Mouse (Mus musculus): ENCODE results near the gene Nup210l. TPM values are rescaled to one million over a fixed set of nuclear protein-coding genes. Genes with fewer than 3 reads are reported as not detected.
"Not testable (repeated sequence)": the region's sequence is repeated elsewhere in the genome, so short reads cannot be mapped to it uniquely, and the experiment has no call there.

Nup210l gene
- polyA plus RNA-seq, 1 experiment from 2014 or later = 0.10 TPM

GRCm38 (mm10) chr3:90122036-90122435, 18.1 kb downstream of the Nup210l start:
- not testable (repeated sequence) for H3K9me3 ChIP-seq (ENCODE audit: low read length); H3K36me3 ChIP-seq (ENCODE audit: insufficient read depth, low read length); H3K4me1 ChIP-seq (ENCODE audit: insufficient read depth, low read depth, low read length); H3K4me2 ChIP-seq (replicated peaks; ENCODE audit: low read depth, low read length); H3K4me3 ChIP-seq (ENCODE audit: low read depth, low read length); H3K9ac ChIP-seq (replicated peaks; ENCODE audit: low read depth); H3K27ac ChIP-seq (ENCODE audit: low read length); H3K27me3 ChIP-seq (replicated peaks; ENCODE audit: insufficient read depth, low read length); DNase-seq (ENCODE audit: low spot score); ATAC-seq
- 0 out of 2 replicates have a peak, but pooled peaks have one; percentile 8 for TF ChIP-seq CTCF (IDR thresholded peaks at IDR 0.05)
- 71% methylated on average over 5 of the region's 5 CpGs for WGBS

DNA sequence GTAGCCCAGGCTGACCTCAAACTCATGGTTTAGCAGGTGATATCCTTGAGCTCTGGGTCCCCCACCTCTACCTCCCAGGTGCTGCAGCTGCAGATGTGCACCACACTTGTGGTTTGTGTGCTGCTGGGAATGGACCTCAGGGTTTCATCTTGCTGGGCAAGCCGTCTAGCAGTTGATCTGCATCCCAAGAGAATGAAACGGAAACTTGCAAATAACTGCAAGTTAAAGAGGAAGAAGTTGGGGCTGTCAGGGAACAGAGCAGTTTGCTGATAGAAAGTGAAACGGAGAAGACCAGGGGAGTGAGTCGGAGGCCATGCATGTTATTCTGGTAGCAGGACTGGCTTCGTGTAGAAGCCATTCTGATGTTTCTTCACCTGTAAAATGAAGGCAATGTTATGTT, 21.8 kb downstream of the Nup210l start:
- TF ChIP-seq EP300 (IDR thresholded peaks at IDR 0.05) (no peak), CTCF (IDR thresholded peaks at IDR 0.05) (no peak)
- no peak overlapping the region for H3K27ac ChIP-seq (ENCODE audit: low read length)
- no peaks in the 10 kb centered on the region for H3K9me3 ChIP-seq (ENCODE audit: low read length)
- H3K9ac ChIP-seq (replicated peaks; ENCODE audit: low read depth) = no peak overlapping the region
- no peak for ATAC-seq
- 73% methylated on average over 5 of the region's 5 CpGs for WGBS
- H3K4me2 ChIP-seq (replicated peaks; ENCODE audit: low read depth, low read length) = no peak overlapping the region
- no peaks in the 10 kb centered on the region for H3K36me3 ChIP-seq (ENCODE audit: insufficient read depth, low read length)
- no peak overlapping the region for H3K4me3 ChIP-seq (ENCODE audit: low read depth, low read length)
- DNase-seq (ENCODE audit: low spot score) = no peak
- H3K4me1 ChIP-seq (ENCODE audit: insufficient read depth, low read depth, low read length) = no peaks in the 10 kb centered on the region
- H3K27me3 ChIP-seq (replicated peaks; ENCODE audit: insufficient read depth, low read length) = no peaks in the 10 kb centered on the region

- no peak overlapping the region for H3K27ac ChIP-seq (ENCODE audit: low read length)
- H3K27me3 ChIP-seq (replicated peaks; ENCODE audit: insufficient read depth, low read length) = no peaks in the 10 kb centered on the region
- no peak for DNase-seq (ENCODE audit: low spot score)
- no peak for ATAC-seq
- H3K36me3 ChIP-seq (ENCODE audit: insufficient read depth, low read length) = no peaks in the 10 kb centered on the region
- 96% methylated on average over 6 of the region's 6 CpGs for WGBS
- H3K9ac ChIP-seq (replicated peaks; ENCODE audit: low read depth) = no peak overlapping the region
- no peak for TF ChIP-seq CTCF (IDR thresholded peaks at IDR 0.05)
- no peak for TF ChIP-seq EP300 (IDR thresholded peaks at IDR 0.05)
- no peak overlapping the region for H3K4me2 ChIP-seq (replicated peaks; ENCODE audit: low read depth, low read length)
- H3K4me3 ChIP-seq (ENCODE audit: low read depth, low read length) = no peak overlapping the region
- H3K9me3 ChIP-seq (ENCODE audit: low read length) = no peaks in the 10 kb centered on the region
- H3K4me1 ChIP-seq (ENCODE audit: insufficient read depth, low read depth, low read length) = no peaks in the 10 kb centered on the region
Observed at GRCm38 (mm10) chr3:90127881-90128280, 23.9 kb downstream of the Nup210l start.

DNA sequence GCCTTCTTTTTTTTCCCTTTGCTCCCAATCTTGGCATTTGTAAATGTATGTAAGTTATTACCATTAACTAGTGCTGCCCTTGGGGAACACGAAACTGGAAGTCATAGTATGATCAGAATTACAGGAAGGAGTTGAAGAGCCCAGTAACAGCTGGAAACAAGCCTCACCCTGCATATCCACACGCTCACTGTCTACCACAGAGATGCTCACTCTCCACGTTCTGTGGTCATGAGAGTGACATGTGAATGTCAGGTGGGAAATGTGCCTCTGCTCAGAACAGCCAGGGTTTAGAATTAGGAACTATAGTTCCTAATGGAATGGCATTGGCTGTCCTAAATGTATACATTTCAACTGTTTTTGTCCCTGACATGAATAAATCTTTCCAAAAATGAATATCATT, 28.8 kb downstream of the Nup210l start:
- DNase-seq (ENCODE audit: low spot score) = no peak
- H3K9ac ChIP-seq (replicated peaks; ENCODE audit: low read depth) = no peak overlapping the region
- ATAC-seq = no peak
- H3K4me1 ChIP-seq (ENCODE audit: insufficient read depth, low read depth, low read length) = peaks cover 5% of the 10 kb centered on the region; the same call in 1 of the 2 replicates
- H3K27me3 ChIP-seq (replicated peaks; ENCODE audit: insufficient read depth, low read length) = no peaks in the 10 kb centered on the region
- H3K4me3 ChIP-seq (ENCODE audit: low read depth, low read length) = no peak overlapping the region
- TF ChIP-seq EP300 (IDR thresholded peaks at IDR 0.05) (no peak), CTCF (IDR thresholded peaks at IDR 0.05) (no peak)
- 56% methylated on average over 3 of the region's 3 CpGs for WGBS
- no peak overlapping the region for H3K27ac ChIP-seq (ENCODE audit: low read length)
- H3K9me3 ChIP-seq (ENCODE audit: low read length) = no peaks in the 10 kb centered on the region
- no peak overlapping the region for H3K4me2 ChIP-seq (replicated peaks; ENCODE audit: low read depth, low read length)
- no peaks in the 10 kb centered on the region for H3K36me3 ChIP-seq (ENCODE audit: insufficient read depth, low read length)

DNA sequence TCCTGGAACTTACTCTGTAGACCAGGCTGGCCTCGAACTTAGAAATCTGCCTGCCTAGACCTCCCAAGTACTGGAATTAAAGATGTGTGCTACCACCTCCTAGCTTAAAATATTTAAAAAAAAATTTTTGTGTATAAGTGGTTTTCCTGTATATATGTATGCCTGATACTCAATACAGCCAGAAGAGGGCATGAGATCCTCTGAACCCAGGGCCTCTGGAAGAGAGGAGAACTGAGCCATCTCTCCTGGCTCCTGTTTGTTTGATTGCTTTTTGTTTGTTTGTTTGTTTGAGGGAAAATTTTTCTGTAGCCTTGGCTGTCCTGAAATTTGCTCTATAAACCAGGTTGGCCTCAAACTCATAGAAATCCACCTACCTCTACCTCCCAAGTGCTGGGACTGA, 29.4 kb downstream of the Nup210l start:
- 93% methylated on average over 1 of the region's 1 CpGs for WGBS
- no peak for DNase-seq (ENCODE audit: low spot score)

GRCm38 (mm10) chr3:90134483-90134882, 30.6 kb downstream of the Nup210l start:
- DNase-seq (ENCODE audit: low spot score) = peak; percentile 67
- no peak overlapping the region for H3K4me2 ChIP-seq (replicated peaks; ENCODE audit: low read depth, low read length)
- WGBS = 14% methylated on average over 3 of the region's 3 CpGs
- no peak for TF ChIP-seq CTCF (IDR thresholded peaks at IDR 0.05)
- TF ChIP-seq EP300 (IDR thresholded peaks at IDR 0.05) = no peak
- no peak overlapping the region for H3K4me3 ChIP-seq (ENCODE audit: low read depth, low read length)
- H3K36me3 ChIP-seq (ENCODE audit: insufficient read depth, low read length) = no peaks in the 10 kb centered on the region
- no peaks in the 10 kb centered on the region for H3K9me3 ChIP-seq (ENCODE audit: low read length)
- ATAC-seq = peak; percentile 81
- H3K4me1 ChIP-seq (ENCODE audit: insufficient read depth, low read depth, low read length) = peaks cover 5% of the 10 kb centered on the region; the same call in 1 of the 2 replicates
- no peaks in the 10 kb centered on the region for H3K27me3 ChIP-seq (replicated peaks; ENCODE audit: insufficient read depth, low read length)
- no peak overlapping the region for H3K27ac ChIP-seq (ENCODE audit: low read length)
- no peak overlapping the region for H3K9ac ChIP-seq (replicated peaks; ENCODE audit: low read depth)

More for the DNA sequence above, 29.4 kb downstream of the Nup210l start:
- Histone ChIP-seq H3K27me3 (replicated peaks; ENCODE audit: insufficient read depth, low read length) (no peaks in the 10 kb centered on the region), H3K4me2 (replicated peaks; ENCODE audit: low read depth, low read length) (no peak overlapping the region), H3K9ac (replicated peaks; ENCODE audit: low read depth) (no peak overlapping the region), H3K4me1 (ENCODE audit: insufficient read depth, low read depth, low read length) (peaks cover 5% of the 10 kb centered on the region; the same call in 1 of the 2 replicates), H3K4me3 (ENCODE audit: low read depth, low read length) (no peak overlapping the region), H3K36me3 (ENCODE audit: insufficient read depth, low read length) (no peaks in the 10 kb centered on the region), H3K9me3 (ENCODE audit: low read length) (no peaks in the 10 kb centered on the region), H3K27ac (ENCODE audit: low read length) (no peak overlapping the region)
- no peak for ATAC-seq
- TF ChIP-seq EP300 (IDR thresholded peaks at IDR 0.05) = no peak
- TF ChIP-seq CTCF (IDR thresholded peaks at IDR 0.05) = peak; percentile 27; the same call in 1 of the 2 replicates

DNA sequence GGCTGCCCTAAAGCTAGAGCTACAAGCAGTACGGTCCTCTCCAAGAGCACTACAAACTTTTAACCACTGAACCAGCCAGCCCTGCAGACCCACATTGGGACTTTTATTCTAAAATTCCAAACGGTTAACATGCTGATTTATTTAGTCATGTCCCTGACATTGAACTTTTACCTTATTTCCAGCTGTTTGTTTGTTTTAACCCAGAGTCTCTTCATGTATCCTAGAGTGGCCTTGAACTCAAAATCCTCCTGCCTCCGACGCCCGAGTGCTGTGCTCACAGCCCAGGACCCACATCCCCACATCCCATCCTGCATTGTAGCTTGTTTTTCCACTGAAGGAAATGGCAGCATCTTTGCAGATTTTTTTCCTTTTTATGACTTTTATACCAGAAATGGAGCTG, 31.1 kb downstream of the Nup210l start:
- Histone ChIP-seq H3K4me1 (ENCODE audit: insufficient read depth, low read depth, low read length) (peaks cover 5% of the 10 kb centered on the region; the same call in 1 of the 2 replicates), H3K4me2 (replicated peaks; ENCODE audit: low read depth, low read length) (no peak overlapping the region), H3K27ac (ENCODE audit: low read length) (no peak overlapping the region), H3K36me3 (ENCODE audit: insufficient read depth, low read length) (no peaks in the 10 kb centered on the region), H3K9ac (replicated peaks; ENCODE audit: low read depth) (no peak overlapping the region), H3K27me3 (replicated peaks; ENCODE audit: insufficient read depth, low read length) (no peaks in the 10 kb centered on the region), H3K4me3 (ENCODE audit: low read depth, low read length) (no peak overlapping the region), H3K9me3 (ENCODE audit: low read length) (no peaks in the 10 kb centered on the region)
- no peak for ATAC-seq
- no peak for TF ChIP-seq CTCF (IDR thresholded peaks at IDR 0.05)
- no peak for TF ChIP-seq EP300 (IDR thresholded peaks at IDR 0.05)
- 52% methylated on average over 5 of the region's 5 CpGs for WGBS
- DNase-seq (ENCODE audit: low spot score) = no peak
